Mouse (Mus musculus) gastrocnemius, postnatal 14 days (tissue): Measurements from ENCODE around the gene Zdhhc7. TPM values are rescaled to one million over a fixed set of nuclear protein-coding genes. Genes with fewer than 3 reads are reported as not detected.

Source experiments
- DNase-seq: peaks from one replicate; pipeline ENCODE4 v3.0.0; 2021; ENCODE audit warnings: mixed read lengths
- intact Hi-C: fragments of 180-260 bp; cut with DNase I; formaldehyde crosslinking; loops from one replicate; pipeline ENCODE4 v1.15.1; 2025; ENCODE audit warnings: low total_unique reads
- total RNA-seq, 2 experiments: library from RNA; stranded (reverse); gene quantifications; 2 replicates each; pipeline ENCODE4 v1.2.3; 2021

Zdhhc7 gene
- total RNA-seq, 2 experiments from 2014 or later, result 21.0 to 21.2 TPM

DNA sequence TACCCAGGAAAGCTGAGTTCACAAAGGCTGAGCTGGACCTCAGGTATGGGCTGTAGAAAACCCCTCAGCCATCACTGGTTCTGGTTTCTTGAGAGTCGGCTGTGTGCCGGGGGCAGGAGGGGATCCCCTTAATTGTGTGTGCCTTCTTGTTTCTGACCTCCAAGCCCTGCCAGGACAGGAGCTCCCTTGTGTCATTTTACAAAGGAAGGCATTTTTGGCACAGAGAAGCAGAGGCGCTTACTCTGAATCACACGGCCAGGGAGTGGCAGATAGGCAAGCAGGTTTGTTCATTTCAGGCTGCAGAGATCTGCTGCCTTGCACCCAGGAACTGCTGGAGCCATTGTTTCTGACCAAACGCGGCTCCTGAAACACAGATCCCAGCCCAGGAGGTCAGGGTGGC is 25.9 kb downstream of the Zdhhc7 start:
- no peak for DNase-seq
- intact Hi-C loops, result no loop called here

DNA sequence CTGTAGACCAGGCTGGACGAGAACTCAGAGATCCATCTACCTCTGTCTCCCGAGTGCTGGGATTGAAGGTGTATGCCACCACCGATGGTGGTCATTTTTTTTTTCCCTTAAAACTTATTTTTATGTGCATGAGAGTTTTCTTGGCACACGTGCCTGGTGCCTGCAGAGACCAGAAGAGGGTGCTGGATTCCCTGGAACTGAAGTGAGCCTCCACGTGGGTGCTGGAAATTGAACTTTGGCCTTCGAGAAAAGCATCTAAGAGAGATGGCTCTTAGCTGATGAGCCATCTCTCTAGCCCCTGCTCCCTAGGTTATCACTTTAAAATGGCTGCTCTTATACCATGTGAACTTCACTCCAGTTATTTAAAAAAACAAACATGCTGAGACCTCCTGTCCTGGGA is 26.8 kb downstream of the Zdhhc7 start:
- DNase-seq, result no peak
- intact Hi-C loops, result loop anchor here (5.0 kb wide), 1 partner anchor 82 kb away; the partner anchor contains the start of gene Crispld2

DNA sequence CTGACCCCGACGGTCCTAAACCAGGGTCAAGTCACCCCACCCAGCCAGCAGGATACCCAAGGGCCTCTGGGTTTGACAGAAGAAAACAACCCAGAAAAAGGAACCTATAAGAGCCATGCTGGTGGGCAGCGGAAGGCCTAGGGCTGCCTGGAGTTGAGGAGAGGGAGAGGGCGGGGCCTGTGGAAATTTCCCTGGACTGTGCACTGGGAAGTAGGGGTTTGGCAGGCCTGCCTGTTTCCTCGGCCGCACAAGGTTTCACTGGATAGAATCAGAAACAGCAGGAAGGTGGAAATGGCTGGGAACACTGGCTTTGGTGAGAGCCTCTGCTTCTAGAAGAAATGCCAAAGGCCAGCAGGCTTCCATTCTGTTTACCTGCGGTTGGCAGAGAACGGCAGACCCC is 28.5 kb downstream of the Zdhhc7 start:
- intact Hi-C loops, result loop anchor here (2.0 to 5.0 kb wide), 2 partner anchors 81 to 126 kb away; partner anchors contain the start of gene Crispld2
- peak; percentile 53 for DNase-seq

DNA sequence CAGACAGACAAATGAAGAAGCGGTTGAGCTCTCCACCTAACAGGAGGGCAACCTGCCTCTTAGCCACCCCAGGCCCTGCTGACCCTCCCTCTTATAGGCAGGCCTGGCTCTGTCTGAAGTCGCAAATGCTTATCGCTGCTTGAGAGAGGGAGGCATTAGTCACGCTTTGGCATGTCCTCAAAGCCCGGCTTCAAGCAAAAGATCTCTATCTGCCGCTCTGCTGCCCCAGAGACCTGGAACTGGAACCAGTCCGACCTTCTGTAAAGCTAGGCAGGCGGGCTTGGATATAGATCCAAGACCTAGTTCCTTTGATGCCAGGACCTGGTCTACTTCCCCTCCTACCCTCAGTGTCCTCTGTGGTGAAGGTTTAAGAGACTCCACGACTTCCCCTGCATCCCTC is 29.0 kb downstream of the Zdhhc7 start:
- peak; percentile 23 for DNase-seq
- intact Hi-C loops, result loop anchor here (2.0 to 5.0 kb wide), 2 partner anchors 80 to 125 kb away; partner anchors contain the start of gene Crispld2

DNA sequence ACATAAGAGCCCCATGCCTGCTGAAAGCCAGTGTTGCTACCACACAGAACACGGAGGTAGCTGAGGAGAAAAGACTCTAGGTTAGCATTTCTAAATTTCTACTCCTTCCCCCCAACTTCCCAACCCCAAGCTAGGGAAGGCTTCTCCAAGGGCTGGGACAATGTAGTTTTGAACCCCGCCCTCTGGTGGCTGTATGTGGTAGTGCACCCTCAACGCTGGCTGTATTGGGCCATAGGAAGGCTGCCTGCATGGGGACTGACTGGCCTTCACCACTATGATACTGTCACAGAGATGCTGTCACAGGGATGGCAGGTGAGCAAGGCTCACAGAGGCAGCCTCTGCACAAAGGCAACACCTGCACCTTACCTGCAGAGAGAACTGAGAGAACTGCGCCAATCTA is 29.6 kb downstream of the Zdhhc7 start:
- intact Hi-C loops, result loop anchor here (2.0 to 5.0 kb wide), 2 partner anchors 79 to 125 kb away; partner anchors contain the start of gene Crispld2

GRCm38 (mm10) chr8:120067936-120068668 is 33.2 kb downstream of the Zdhhc7 start:
- DNase-seq, result peak; percentile 87
- intact Hi-C loops, result no loop called here

More for the DNA sequence above, 29.6 kb downstream of the Zdhhc7 start:
- DNase-seq, result peak; percentile 83

DNA sequence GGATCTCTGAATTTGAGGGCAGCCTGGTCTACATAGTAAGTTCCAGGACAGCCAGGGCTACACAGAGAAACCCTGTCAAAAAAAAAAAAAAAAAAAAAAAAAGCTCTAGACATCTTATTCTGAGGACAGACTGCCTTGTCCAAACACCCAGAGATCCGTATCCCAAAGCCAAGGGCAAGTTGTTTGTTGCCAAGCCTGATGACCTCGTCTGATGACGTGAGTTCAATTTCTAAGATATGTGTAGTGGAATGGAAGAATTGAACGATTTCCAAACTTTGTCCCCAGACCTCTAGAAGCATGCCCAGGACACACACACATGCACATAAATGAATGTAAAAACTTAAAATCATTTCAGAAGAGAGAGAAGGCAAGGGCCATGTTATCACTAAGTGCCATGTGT is 35.1 kb downstream of the Zdhhc7 start:
- DNase-seq, result no peak

GRCm38 (mm10) chr8:120065611-120066010 is 35.7 kb downstream of the Zdhhc7 start:
- no peak for DNase-seq
- intact Hi-C loops, result no loop called here

More for the DNA sequence above, 35.1 kb downstream of the Zdhhc7 start:
- intact Hi-C loops, result no loop called here

GRCm38 (mm10) chr8:120063326-120063725 is 38.0 kb downstream of the Zdhhc7 start:
- intact Hi-C loops, result loop anchor here (5.0 kb wide), 1 partner anchor 61 kb away; no protein-coding TSS in a partner anchor
- DNase-seq, result no peak

GRCm38 (mm10) chr8:120062742-120063141 is 38.5 kb downstream of the Zdhhc7 start:
- peak; percentile 77 for DNase-seq
- intact Hi-C loops, result loop anchor here (5.0 kb wide), 1 partner anchor 60 kb away; no protein-coding TSS in a partner anchor

DNA sequence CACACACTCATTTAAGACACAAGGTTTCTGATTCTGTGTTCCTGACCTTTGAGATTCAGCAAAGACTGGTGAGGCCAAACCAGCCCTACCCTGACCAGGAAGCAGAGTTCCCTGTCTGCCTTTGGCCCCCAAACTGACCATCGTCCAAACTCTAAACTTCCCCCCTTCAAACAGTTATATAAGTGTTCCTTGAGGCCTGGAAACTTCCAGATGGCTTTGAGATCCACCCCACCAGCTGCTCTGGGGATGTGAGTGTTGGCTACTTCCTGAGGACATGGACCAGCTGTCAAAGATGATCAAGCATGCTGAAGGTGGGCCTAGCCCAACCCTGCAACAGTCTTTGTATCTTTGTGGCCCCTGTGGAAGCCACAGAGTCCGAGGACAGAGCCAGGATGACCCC is 44.2 kb downstream of the Zdhhc7 start:
- no peak for DNase-seq
- intact Hi-C loops, result no loop called here

DNA sequence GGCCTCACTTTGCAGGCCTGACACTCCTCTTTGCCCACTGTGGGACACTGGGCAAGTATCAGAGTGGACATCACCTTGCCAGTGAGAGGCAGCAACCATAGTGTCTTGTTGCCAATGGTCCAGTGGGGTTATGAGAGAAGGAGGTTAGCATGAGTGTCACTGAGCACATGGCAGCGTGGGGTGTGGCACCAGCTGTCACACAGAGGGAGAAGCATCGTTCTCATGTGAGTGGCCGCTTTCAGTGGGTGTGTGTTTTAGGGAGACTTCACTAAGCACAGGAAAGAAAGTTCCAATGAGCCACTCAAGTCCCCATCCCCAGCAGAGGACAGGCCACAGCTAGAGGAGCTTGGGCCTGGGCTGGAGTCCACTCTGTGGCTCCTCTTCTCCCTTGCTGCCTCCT is 46.4 kb downstream of the Zdhhc7 start:
- no peak for DNase-seq
- intact Hi-C loops, result no loop called here

- intact Hi-C loops, result no loop called here
- no peak for DNase-seq
These were observed 49.0 kb downstream of the Zdhhc7 start for GRCm38 (mm10) chr8:120052318-120052717.

GRCm38 (mm10) chr8:120051908-120052307 is 49.4 kb downstream of the Zdhhc7 start:
- no peak for DNase-seq
- intact Hi-C loops, result no loop called here

GRCm38 (mm10) chr8:120051006-120051405 is 50.3 kb downstream of the Zdhhc7 start:
- DNase-seq, result no peak
- intact Hi-C loops, result no loop called here

DNA sequence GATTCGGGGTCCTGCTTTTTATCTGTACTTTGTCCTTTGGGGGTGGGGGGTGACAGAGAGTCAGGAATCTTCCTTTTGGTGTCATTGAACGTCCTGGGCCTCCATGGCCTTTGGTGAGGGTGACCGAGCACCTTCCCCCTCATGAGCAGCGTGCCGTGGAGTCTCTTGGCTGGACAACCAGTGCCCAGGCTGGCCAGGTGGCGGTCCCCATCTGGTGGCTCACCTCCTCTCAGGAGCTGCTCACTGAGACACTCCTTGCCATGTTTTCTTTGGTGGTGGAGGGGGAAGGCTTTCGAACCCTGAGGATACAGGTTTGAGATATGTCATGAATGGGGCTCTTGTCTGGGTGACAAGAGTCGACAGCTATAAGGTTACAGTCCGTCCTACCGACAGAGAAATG is 50.9 kb downstream of the Zdhhc7 start:
- intact Hi-C loops, result no loop called here
- no peak for DNase-seq

GRCm38 (mm10) chr8:120049949-120050348 is 51.3 kb downstream of the Zdhhc7 start:
- DNase-seq, result no peak

DNA sequence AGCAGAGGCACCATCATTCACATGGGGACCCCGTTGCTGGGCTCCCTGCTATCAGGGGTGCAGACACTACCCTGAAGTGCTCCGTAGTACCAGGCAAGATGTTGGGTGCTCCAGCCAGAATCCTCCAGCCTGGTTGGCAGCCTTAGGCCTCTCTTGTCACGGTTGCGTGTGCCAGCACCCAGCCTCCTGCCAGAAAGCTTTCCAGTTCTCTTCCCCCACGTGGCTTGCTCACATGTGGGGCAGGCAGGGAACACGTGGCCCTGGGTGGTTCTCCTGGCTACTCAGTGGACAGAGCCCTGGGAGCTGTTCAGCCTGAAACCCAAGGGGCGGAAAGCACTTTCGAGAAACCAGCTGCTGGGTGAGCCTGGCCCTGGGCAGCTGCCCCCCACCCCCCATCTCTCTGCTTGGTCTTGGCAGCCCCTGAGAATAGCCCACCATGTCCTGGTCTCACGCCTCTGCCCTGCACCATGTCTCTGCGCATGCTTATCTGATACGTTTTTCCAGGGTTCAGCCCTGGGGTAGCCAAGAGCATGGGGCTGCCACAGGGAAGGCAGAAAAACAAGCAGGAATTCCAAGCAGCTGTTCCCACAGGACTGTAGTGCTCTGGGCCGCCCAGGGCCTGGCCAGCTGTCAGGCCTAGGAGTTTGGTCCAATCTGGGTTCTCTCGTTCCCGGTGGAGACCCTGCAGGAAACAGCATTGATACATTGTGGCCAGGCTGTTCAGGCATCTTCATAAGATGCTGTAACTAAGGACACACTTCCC is 54.8 kb downstream of the Zdhhc7 start:
- peak; percentile 92 for DNase-seq
- intact Hi-C loops, result no loop called here

More at GRCm38 (mm10) chr8:120049949-120050348, 51.3 kb downstream of the Zdhhc7 start:
- intact Hi-C loops, result no loop called here

GRCm38 (mm10) chr8:120045471-120045870 is 55.8 kb downstream of the Zdhhc7 start:
- intact Hi-C loops, result no loop called here
- no peak for DNase-seq

- intact Hi-C loops, result no loop called here
These were observed 56.4 kb downstream of the Zdhhc7 start for GRCm38 (mm10) chr8:120044907-120045306.

More at GRCm38 (mm10) chr8:120044907-120045306, 56.4 kb downstream of the Zdhhc7 start:
- DNase-seq, result no peak
